Mouse (Mus musculus): ENCODE results near the gene Nat14. TPM values are rescaled to one million over a fixed set of nuclear protein-coding genes. Genes with fewer than 3 reads are reported as not detected.
A peak's percentile ranks its signal among the peaks of the same experiment; 100 is the strongest.

Nat14 gene
- total RNA-seq, 2 experiments from 2014 or later, result 119 to 120 TPM

- DNase-seq, result no peak
These were observed 1.3 kb upstream of the Nat14 start for GRCm38 (mm10) chr7:4920496-4920895.

GRCm38 (mm10) chr7:4920976-4921823, 628 bp upstream of the Nat14 start:
- DNase-seq, result no peak

GRCm38 (mm10) chr7:4922508-4922907, 680 bp downstream of the Nat14 start:
- peak; percentile 86 to 89 for DNase-seq

- peak; percentile 78 to 80 for DNase-seq
These were observed 1.2 kb downstream of the Nat14 start for GRCm38 (mm10) chr7:4922931-4923565.

GRCm38 (mm10) chr7:4923586-4924364, 1.9 kb downstream of the Nat14 start:
- DNase-seq, result peak; percentile 65 to 66

GRCm38 (mm10) chr7:4924483-4924882, 2.7 kb downstream of the Nat14 start:
- DNase-seq, result no peak

- no peak for DNase-seq
These were observed 3.1 kb downstream of the Nat14 start for GRCm38 (mm10) chr7:4924891-4925301.

- DNase-seq, result no peak
These were observed 3.9 kb downstream of the Nat14 start, which contains the start of gene Ssc5d for GRCm38 (mm10) chr7:4925441-4926381. TSS of gene Ssc5d (plus strand) at chr7:4925785.

GRCm38 (mm10) chr7:4926849-4927248, 5.0 kb downstream of the Nat14 start:
- no peak for DNase-seq

- DNase-seq, result no peak
These were observed 5.9 kb downstream of the Nat14 start for GRCm38 (mm10) chr7:4927711-4928110.

- no peak for DNase-seq
These were observed 6.5 kb downstream of the Nat14 start for GRCm38 (mm10) chr7:4928323-4928722.

GRCm38 (mm10) chr7:4933103-4933502, 11.3 kb downstream of the Nat14 start:
- DNase-seq, result no peak

GRCm38 (mm10) chr7:4934160-4934914, 12.5 kb downstream of the Nat14 start:
- no peak for DNase-seq

- DNase-seq, result no peak
These were observed 15.0 kb downstream of the Nat14 start for GRCm38 (mm10) chr7:4936832-4937231.

GRCm38 (mm10) chr7:4937392-4937791, 15.6 kb downstream of the Nat14 start:
- DNase-seq, result no peak

- no peak for DNase-seq
These were observed 16.6 kb downstream of the Nat14 start for GRCm38 (mm10) chr7:4938456-4938855.

GRCm38 (mm10) chr7:4940068-4940479, 18.2 kb downstream of the Nat14 start:
- peak; percentile 71 to 73 for DNase-seq

- no peak for DNase-seq
These were observed 20.8 kb downstream of the Nat14 start for GRCm38 (mm10) chr7:4942673-4943072.

GRCm38 (mm10) chr7:4943223-4943815, 21.5 kb downstream of the Nat14 start:
- peak; percentile 90 to 91 for DNase-seq

GRCm38 (mm10) chr7:4947855-4948254, 26.0 kb downstream of the Nat14 start:
- DNase-seq, result no peak

- DNase-seq, result no peak
These were observed 26.6 kb downstream of the Nat14 start for GRCm38 (mm10) chr7:4948386-4948785.
